Mouse (Mus musculus) limb, embryonic 14.5 days (tissue): Measurements from ENCODE around the gene Adamtsl4. TPM values are rescaled to one million over a fixed set of nuclear protein-coding genes. Genes with fewer than 3 reads are reported as not detected.

Experiments used
- ATAC-seq: fragments of 200-750 bp; cut with Nextera tagmentation; 2 replicates; pipeline ENCODE4 v1.8.0; 2017; ENCODE audit warnings: low read depth, moderate number of reproducible peaks, moderate TSS enrichment; ENCODE audit not compliant: low FRiP score
- DNase-seq: peaks from one replicate; pipeline ENCODE4 v3.0.0-alpha.2; 2015; ENCODE audit warnings: low spot score
- H3K27ac ChIP-seq: fragments of 300-500 bp; sonication (generic); replicated peaks from 2 replicates; pipeline ENCODE4 v1.5.1; 2014; ENCODE audit warnings: low read depth, mild to moderate bottlenecking, low read length, moderate library complexity, mixed read lengths
- H3K27me3 ChIP-seq: fragments of 300-500 bp; sonication (generic); 2 replicates; pipeline ENCODE4 v1.6.1; 2014; ENCODE audit warnings: low read length, mixed read lengths; ENCODE audit not compliant: control insufficient read depth, insufficient read depth
- H3K36me3 ChIP-seq: fragments of 300-500 bp; sonication (generic); 2 replicates; pipeline ENCODE4 v1.6.1; 2014; ENCODE audit warnings: mild to moderate bottlenecking, low read length, moderate library complexity, mixed read lengths; ENCODE audit not compliant: control insufficient read depth, insufficient read depth
- H3K4me1 ChIP-seq: fragments of 300-500 bp; sonication (generic); 2 replicates; pipeline ENCODE4 v1.6.1; 2014; ENCODE audit warnings: antibody characterized with exemption, low read length, mixed read lengths; ENCODE audit not compliant: control insufficient read depth, insufficient read depth
- H3K4me2 ChIP-seq: fragments of 300-500 bp; sonication (generic); replicated peaks from 2 replicates; pipeline ENCODE4 v1.6.1; 2014; ENCODE audit warnings: low read depth, mild to moderate bottlenecking, low read length, moderate library complexity; ENCODE audit not compliant: severe bottlenecking
- H3K4me3 ChIP-seq: fragments of 300-500 bp; sonication (generic); replicated peaks from 2 replicates; pipeline ENCODE4 v1.5.1; 2014; ENCODE audit warnings: low read length
- H3K9ac ChIP-seq: fragments of 300-500 bp; sonication (generic); 2 replicates; pipeline ENCODE4 v1.6.1; 2014; ENCODE audit warnings: mild to moderate bottlenecking, low read depth, low read length, moderate library complexity; ENCODE audit not compliant: severe bottlenecking
- H3K9me3 ChIP-seq: fragments of 300-500 bp; sonication (generic); 2 replicates; pipeline ENCODE4 v1.6.1; 2016; ENCODE audit warnings: low read length; ENCODE audit not compliant: control insufficient read depth
- POLR2A ChIP-seq: fragments of 200-500 bp; IDR thresholded peaks from 2 replicates; pipeline ENCODE4 v1.8.0; 2012; ENCODE audit warnings: inconsistent platforms, mild to moderate bottlenecking, moderate library complexity, borderline replicate concordance; ENCODE audit not compliant: insufficient read depth, insufficient read length; ENCODE audit errors: extremely low read depth
- WGBS: fragments of 180-500 bp; shearing (Covaris S2); extraction: QIAGEN DNeasy Blood & Tissue Kit; methylation state at CpG from one replicate; pipeline ENCODE4 v1.1.7; 2014; 5-methylcytosine and 5-hydroxymethylcytosine counted together
- polyA plus RNA-seq, 2 experiments: library from polyadenylated mRNA; depleted of rRNA in 1 of 2; stranded (reverse) in 1 of 2; unstranded in 1 of 2; fragments of >200 nt; fragmentation: Nextera tagmentation in 1 of 2; extraction: Ambion mirVana in 1 of 2; gene quantifications; 2 replicates each; pipeline versions ENCODE4 v1.2.1 to v1.2.3; 2012 to 2014

The Adamtsl4 gene
- polyA plus RNA-seq, 2 experiments: 2.8 to 3.3 TPM

GRCm38 (mm10) chr3:95677420-95678090, 10.2 kb downstream of the Adamtsl4 start:
- no peak overlapping the region for H3K4me2 ChIP-seq
- H3K27me3 ChIP-seq: no peaks in the 10 kb centered on the region
- peaks cover 41% of the 10 kb centered on the region for H3K4me1 ChIP-seq
- H3K36me3 ChIP-seq: no peaks in the 10 kb centered on the region; the same call in 1 of the 2 replicates
- no peaks in the 10 kb centered on the region for H3K9me3 ChIP-seq
- H3K9ac ChIP-seq: no peak overlapping the region
- ATAC-seq (no peak), DNase-seq (no peak)
- H3K27ac ChIP-seq: no peak overlapping the region
- TF ChIP-seq POLR2A: no peak
- 80% methylated on average over 18 of the region's 19 CpGs for WGBS
- no peak overlapping the region for H3K4me3 ChIP-seq

- 58% methylated on average over 15 of the region's 15 CpGs for WGBS
- Histone ChIP-seq H3K27me3 (no peaks in the 10 kb centered on the region), H3K4me2 (no peak overlapping the region), H3K4me1 (peaks cover 47% of the 10 kb centered on the region), H3K9me3 (no peaks in the 10 kb centered on the region), H3K4me3 (no peak overlapping the region), H3K36me3 (no peaks in the 10 kb centered on the region; the same call in 1 of the 2 replicates), H3K27ac (no peak overlapping the region), H3K9ac (no peak overlapping the region)
- DNase-seq (no peak), ATAC-seq (no peak)
- TF ChIP-seq POLR2A: no peak
These were observed 10.8 kb downstream of the Adamtsl4 start for GRCm38 (mm10) chr3:95676745-95677419.

DNA sequence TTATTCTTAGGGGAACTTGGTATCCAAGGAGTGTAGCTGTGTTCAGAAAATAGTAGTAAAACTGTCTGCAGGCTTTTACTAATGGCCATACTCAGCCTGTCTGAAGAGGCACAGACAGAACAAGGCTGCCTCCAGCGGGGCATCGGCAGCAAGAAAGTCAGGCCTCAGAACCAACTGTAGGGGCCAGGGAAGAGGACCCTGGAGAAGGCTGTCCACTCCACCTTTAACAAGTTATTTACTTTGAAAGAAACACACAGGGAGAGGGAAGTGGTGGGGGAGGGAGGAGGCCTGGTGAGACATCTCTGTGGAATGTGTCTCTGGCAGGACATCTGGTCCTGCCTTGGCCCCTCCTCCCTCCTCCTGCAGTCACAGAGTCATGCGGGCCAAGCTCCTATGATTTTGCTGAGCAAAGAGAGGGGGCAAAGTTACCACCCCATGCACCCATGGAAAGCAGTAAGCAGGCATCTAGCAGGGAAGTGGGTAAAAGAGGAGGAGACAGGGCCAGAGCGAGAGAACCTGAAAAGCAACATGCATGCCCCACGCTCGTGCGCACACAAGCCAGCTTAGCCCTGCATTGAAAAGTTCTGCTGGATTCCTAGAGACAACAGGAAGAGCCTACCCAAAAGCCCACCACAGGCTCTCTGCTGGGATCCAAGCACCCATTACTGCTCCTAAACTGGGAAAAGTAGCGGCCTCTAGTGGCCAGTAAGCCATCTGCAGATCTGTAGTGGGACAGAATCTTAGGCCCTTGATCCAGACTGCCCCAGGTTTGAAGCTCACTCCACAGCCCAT, 12.2 kb downstream of the Adamtsl4 start:
- peak; percentile 82 for DNase-seq
- Histone ChIP-seq H3K9ac (0 out of 2 replicates have a peak overlapping the region, but pooled peaks have one; percentile 13), H3K9me3 (no peaks in the 10 kb centered on the region), H3K4me3 (0 out of 2 replicates have a peak overlapping the region, but pooled peaks have one; percentile 2), H3K27ac (peak overlapping the region; percentile 90), H3K4me1 (peaks cover 45% of the 10 kb centered on the region), H3K27me3 (no peaks in the 10 kb centered on the region), H3K4me2 (peak overlapping the region; percentile 8; the same call in 1 of the 2 replicates), H3K36me3 (no peaks in the 10 kb centered on the region; the same call in 1 of the 2 replicates)
- WGBS: 9% methylated on average over 8 of the region's 8 CpGs
- ATAC-seq: peak; percentile 51
- no peak for TF ChIP-seq POLR2A

GRCm38 (mm10) chr3:95674812-95675211, 12.9 kb downstream of the Adamtsl4 start:
- Histone ChIP-seq H3K4me1 (peaks cover 45% of the 10 kb centered on the region), H3K4me3 (no peak overlapping the region)
- TF ChIP-seq POLR2A: no peak

GRCm38 (mm10) chr3:95674236-95674635, 13.5 kb downstream of the Adamtsl4 start:
- Histone ChIP-seq H3K9ac (no peak overlapping the region; the same call in 1 of the 2 replicates), H3K27me3 (no peaks in the 10 kb centered on the region), H3K9me3 (no peaks in the 10 kb centered on the region), H3K4me2 (peak overlapping the region; percentile 42), H3K4me1 (peaks cover 45% of the 10 kb centered on the region), H3K4me3 (no peak overlapping the region; the same call in 1 of the 2 replicates), H3K36me3 (peaks cover 4% of the 10 kb centered on the region), H3K27ac (peak overlapping the region; percentile 90)
- WGBS: 6% methylated on average over 2 of the region's 2 CpGs
- no peak for TF ChIP-seq POLR2A
- DNase-seq (peak; percentile 78), ATAC-seq (peak; percentile 70)

More at GRCm38 (mm10) chr3:95674812-95675211, 12.9 kb downstream of the Adamtsl4 start:
- Histone ChIP-seq H3K9me3 (no peaks in the 10 kb centered on the region), H3K27me3 (no peaks in the 10 kb centered on the region), H3K4me2 (peak overlapping the region; percentile 8; the same call in 1 of the 2 replicates), H3K36me3 (no peaks in the 10 kb centered on the region; the same call in 1 of the 2 replicates), H3K9ac (0 out of 2 replicates have a peak overlapping the region, but pooled peaks have one; percentile 13), H3K27ac (peak overlapping the region; percentile 90)
- 5% methylated on average over 5 of the region's 6 CpGs for WGBS
- ATAC-seq (no peak), DNase-seq (no peak)
